ENCODE assay signal across 20 mouse cellular contexts in genomic region chr17:5823032-5823431, GRCm38 (mm10). TPM values are rescaled to one million over a fixed set of nuclear protein-coding genes. Genes with fewer than 3 reads are reported as not detected.
A peak's percentile ranks its signal among the peaks of the same experiment; 100 is the strongest.
DNase-seq lines count a peak whose midpoint lies in the region; ATAC-seq and TF ChIP-seq lines count a peak whose summit lies in the region.
"Had no signal": no experiment of that assay in that cellular context is flagged by ENCODE, and none has a peak within 500 bp of the region (broad histone marks: within the 10 kb centered on the region; RNA-seq: fewer than 3 reads in every experiment).

No protein-coding gene starts in this region.

- TF ChIP-seq POLR2A in myocyte (IDR thresholded peaks at IDR 0.05; ENCODE audit: insufficient read length, low read depth) = no peak

- DNase-seq in gastrocnemius, adult 2 months = no peak
- no peak for DNase-seq in gastrocnemius, adult 18-20 months (ENCODE audit: low spot score)
- DNase-seq in liver, embryonic 11.5 days (ENCODE audit: low spot score) = no peak
- DNase-seq in liver, postnatal 0 days = no peak
- DNase-seq in NIH3T3 (ENCODE audit: low read depth) = peak; percentile 38
- no peak for DNase-seq in forebrain, embryonic 11.5 days (ENCODE audit: low spot score)
- DNase-seq: cerebellum, adult 11 months; cerebellum, adult 9-10 months; cerebellum, postnatal 36 days; gastrocnemius, postnatal 10 days; kidney, postnatal 25 days had no signal

- H3K9me3 ChIP-seq in liver, embryonic 11.5 days (ENCODE audit: control insufficient read depth, low read length) = no peaks in the 10 kb centered on the region
- no peaks in the 10 kb centered on the region for H3K9me3 ChIP-seq in liver, postnatal 0 days (ENCODE audit: low read length)
- no peaks in the 10 kb centered on the region for H3K9me3 ChIP-seq in forebrain, embryonic 11.5 days (ENCODE audit: control insufficient read depth, low read length)
- H3K9me3 ChIP-seq: forebrain, embryonic 15.5 days; neural tube, embryonic 13.5 days; stomach, embryonic 15.5 days had no signal

- H3K79me2 ChIP-seq in myocyte (ENCODE audit: control insufficient read depth, insufficient read depth) = no peaks in the 10 kb centered on the region

- H3K27ac ChIP-seq in gastrocnemius, adult 2 months = peak overlapping the region; percentile 35; the same call in 1 of the 2 replicates
- no peak overlapping the region; the same call in 1 of the 2 replicates for H3K27ac ChIP-seq in liver, embryonic 11.5 days (ENCODE audit: low read depth, low read length)
- H3K27ac ChIP-seq in liver, postnatal 0 days (ENCODE audit: low read depth) = no peak overlapping the region
- no peak overlapping the region for H3K27ac ChIP-seq in forebrain, embryonic 11.5 days (ENCODE audit: low read depth, low read length)
- H3K27ac ChIP-seq: forebrain, embryonic 15.5 days; layer of hippocampus, adult 2 months; macrophage; neural tube, embryonic 13.5 days; stomach, embryonic 15.5 days had no signal

- 0 out of 2 replicates have a peak, but pooled peaks have one; percentile 31 for ATAC-seq in liver, embryonic 11.5 days (replicated peaks; ENCODE audit: low FRiP score)
- no peak for ATAC-seq in liver, postnatal 0 days
- ATAC-seq in forebrain, embryonic 11.5 days (replicated peaks; ENCODE audit: low FRiP score) = no peak
- ATAC-seq: forebrain, embryonic 15.5 days; hindbrain, embryonic 16.5 days had no signal

- H3K36me3 ChIP-seq in liver, embryonic 11.5 days (ENCODE audit: control insufficient read depth, insufficient read depth, low read length) = no peaks in the 10 kb centered on the region
- H3K36me3 ChIP-seq in liver, postnatal 0 days (replicated peaks; ENCODE audit: insufficient read depth, low read length) = no peaks in the 10 kb centered on the region
- no peaks in the 10 kb centered on the region for H3K36me3 ChIP-seq in myocyte (ENCODE audit: control insufficient read depth, insufficient read depth)
- H3K36me3 ChIP-seq in forebrain, embryonic 11.5 days (ENCODE audit: control insufficient read depth, insufficient read depth, low read length) = no peaks in the 10 kb centered on the region
- H3K36me3 ChIP-seq: forebrain, embryonic 15.5 days; neural tube, embryonic 13.5 days; stomach, embryonic 15.5 days had no signal

- 79% methylated on average over 11 of the region's 11 CpGs for WGBS in liver, embryonic 11.5 days
- WGBS in liver, postnatal 0 days (ENCODE audit: insufficient replicate concordance) = 82% methylated on average over 11 of the region's 11 CpGs
- 88% methylated on average over 11 of the region's 11 CpGs for WGBS in forebrain, embryonic 11.5 days

- intact Hi-C loops in gastrocnemius, adult 2 months (cut with DNase I) = no loop called here

- no peak overlapping the region for H3K4me3 ChIP-seq in gastrocnemius, adult 2 months
- H3K4me3 ChIP-seq in liver, embryonic 11.5 days (ENCODE audit: low read depth, low read length) = no peak overlapping the region
- H3K4me3 ChIP-seq in liver, postnatal 0 days (ENCODE audit: low read depth, low read length) = no peak overlapping the region
- no peak overlapping the region for H3K4me3 ChIP-seq in myocyte
- no peak overlapping the region for H3K4me3 ChIP-seq in forebrain, embryonic 11.5 days (ENCODE audit: low read depth, low read length)
- H3K4me3 ChIP-seq: forebrain, embryonic 15.5 days; layer of hippocampus, adult 2 months; left cerebral cortex, adult 2 months; neural tube, embryonic 13.5 days; stomach, embryonic 15.5 days had no signal

- no peak overlapping the region for H3K4me2 ChIP-seq in liver, embryonic 11.5 days
- no peak overlapping the region for H3K4me2 ChIP-seq in liver, postnatal 0 days (ENCODE audit: low read depth, low read length)
- H3K4me2 ChIP-seq in myocyte (ENCODE audit: low read depth) = peak overlapping the region; percentile 65
- no peak overlapping the region for H3K4me2 ChIP-seq in forebrain, embryonic 11.5 days (ENCODE audit: low read depth, low read length, severe bottlenecking)
- H3K4me2 ChIP-seq: forebrain, embryonic 15.5 days; midbrain, embryonic 11.5 days; neural tube, embryonic 13.5 days; stomach, embryonic 15.5 days had no signal

- TF ChIP-seq EP300 in liver, postnatal 0 days (IDR thresholded peaks at IDR 0.05; ENCODE audit: low read depth) = no peak

- no peak overlapping the region for H3ac ChIP-seq in myocyte (ENCODE audit: control insufficient read depth, insufficient read length)

- TF ChIP-seq CTCF in gastrocnemius, adult 2 months (IDR thresholded peaks at IDR 0.05) = no peak
- TF ChIP-seq CTCF in liver, postnatal 0 days (IDR thresholded peaks at IDR 0.05; ENCODE audit: low read depth) = no peak

- peaks cover under 1% of the 10 kb centered on the region for H3K4me1 ChIP-seq in liver, embryonic 11.5 days (replicated peaks; ENCODE audit: control insufficient read depth, insufficient read depth, low read length)
- peaks cover under 1% of the 10 kb centered on the region; the same call in 1 of the 2 replicates for H3K4me1 ChIP-seq in liver, postnatal 0 days (ENCODE audit: insufficient read depth)
- H3K4me1 ChIP-seq in forebrain, embryonic 11.5 days (replicated peaks; ENCODE audit: control insufficient read depth, insufficient read depth, low read length) = 0 out of 2 replicates have a peak, but pooled peaks cover 2% of the 10 kb centered on the region

- no peaks in the 10 kb centered on the region for H3K27me3 ChIP-seq in liver, embryonic 11.5 days (replicated peaks; ENCODE audit: control insufficient read depth, insufficient read depth, low read length)
- H3K27me3 ChIP-seq in liver, postnatal 0 days (ENCODE audit: insufficient read depth, low read length) = no peaks in the 10 kb centered on the region
- no peaks in the 10 kb centered on the region for H3K27me3 ChIP-seq in myocyte (ENCODE audit: control insufficient read depth, insufficient read depth, insufficient read length)
- H3K27me3 ChIP-seq in forebrain, embryonic 11.5 days (ENCODE audit: control insufficient read depth, insufficient read depth, low read length) = no peaks in the 10 kb centered on the region
- H3K27me3 ChIP-seq: forebrain, embryonic 15.5 days; neural tube, embryonic 13.5 days; stomach, embryonic 15.5 days had no signal

- no peak overlapping the region for H3K9ac ChIP-seq in liver, embryonic 11.5 days (ENCODE audit: low read depth, low read length)
- H3K9ac ChIP-seq in liver, postnatal 0 days (replicated peaks) = no peak overlapping the region
- no peak overlapping the region for H3K9ac ChIP-seq in forebrain, embryonic 11.5 days (ENCODE audit: low read length)
- H3K9ac ChIP-seq: forebrain, embryonic 15.5 days; neural tube, embryonic 13.5 days; stomach, embryonic 15.5 days had no signal

TF ChIP-seq in myocyte, 11 proteins besides CTCF, POLR2A, EP300 and RAD21:
- TF ChIP-seq CEBPB (IDR thresholded peaks at IDR 0.05; ENCODE audit: insufficient read depth, poor library complexity, severe bottlenecking) (no peak), USF1 (IDR thresholded peaks at IDR 0.05; ENCODE audit: low read depth) (peak; percentile 61)

RNA-seq across cellular contexts. Expression of gene Snx9, which starts 18.1 kb away (rescaled TPM):
- total RNA-seq in gastrocnemius, adult 2 months (2021) = 10 to 100 TPM; 22.9 to 29.6 TPM
- 10 to 100 TPM; 24.6 to 28.9 TPM for total RNA-seq in gastrocnemius, adult 18-20 months (2021)
- 31.2 and 35.4 TPM in 2 replicates for polyA plus RNA-seq in liver, embryonic 11.5 days (2014; fragmentation: Nextera tagmentation; extraction: Ambion mirVana)
- 13.1 and 13.5 TPM in 2 replicates for polyA plus RNA-seq in liver, postnatal 0 days (2015; fragmentation: Nextera tagmentation; extraction: Ambion mirVana)
- 24.7 TPM for polyA plus RNA-seq in myocyte (2012; fragmentation: generic; extraction: Trizol)
- 19.0 and 19.6 TPM in 2 replicates for polyA plus RNA-seq in forebrain, embryonic 11.5 days (2014; fragmentation: Nextera tagmentation; extraction: Ambion mirVana)
